Mouse (Mus musculus): Measurements from ENCODE around the gene Fgl2. TPM values are rescaled to one million over a fixed set of nuclear protein-coding genes. Genes with fewer than 3 reads are reported as not detected.
A peak's percentile ranks its signal among the peaks of the same experiment; 100 is the strongest.
"Not testable (repeated sequence)": the region's sequence is repeated elsewhere in the genome, so short reads cannot be mapped to it uniquely, and the experiment has no call there.

Fgl2 gene
- 5.6 and 6.9 TPM in 2 replicates for polyA plus RNA-seq (2015; fragmentation: Nextera tagmentation; extraction: Ambion mirVana)

GRCm38 (mm10) chr5:21372493-21373179, at the start of gene Fgl2:
TSS of gene Fgl2 (plus strand) at chr5:21372642.
- Histone ChIP-seq H3K4me3 (replicated peaks) (peak within 1 kb of the TSS; percentile 50), H3K36me3 (no peaks in the 10 kb centered on the region), H3K4me1 (peaks cover 11% of the 10 kb centered on the region), H3K4me2 (peak within 1 kb of the TSS; percentile 97), H3K27ac (replicated peaks) (peak within 1 kb of the TSS; percentile 1; the same call in 1 of the 2 replicates), H3K9ac (replicated peaks) (peak within 1 kb of the TSS; percentile 64), H3K27me3 (replicated peaks) (no peaks in the 10 kb centered on the region; the same call in 1 of the 2 replicates), H3K9me3 (replicated peaks) (no peaks in the 10 kb centered on the region)
- WGBS = 6% methylated on average over 31 of the region's 31 CpGs
- ATAC-seq (ENCODE audit: low FRiP score) = peak; percentile 93

GRCm38 (mm10) chr5:21326494-21326893, 45.9 kb upstream of the Fgl2 start:
- H3K36me3 ChIP-seq = no peaks in the 10 kb centered on the region
- H3K27ac ChIP-seq (replicated peaks) = no peak overlapping the region
- no peaks in the 10 kb centered on the region for H3K9me3 ChIP-seq (replicated peaks)
- peaks cover 8% of the 10 kb centered on the region; the same call in 1 of the 2 replicates for H3K4me1 ChIP-seq
- 60% methylated on average over 1 of the region's 1 CpGs for WGBS
- no peak overlapping the region for H3K4me3 ChIP-seq (replicated peaks)
- ATAC-seq (ENCODE audit: low FRiP score) = no peak
- H3K4me2 ChIP-seq = no peak overlapping the region
- H3K9ac ChIP-seq (replicated peaks) = no peak overlapping the region
- no peaks in the 10 kb centered on the region for H3K27me3 ChIP-seq (replicated peaks)

GRCm38 (mm10) chr5:21328560-21328959, 43.9 kb upstream of the Fgl2 start:
- H3K4me2 ChIP-seq = no peak overlapping the region
- H3K27me3 ChIP-seq (replicated peaks) = no peaks in the 10 kb centered on the region
- no peaks in the 10 kb centered on the region for H3K36me3 ChIP-seq
- no peak for ATAC-seq (ENCODE audit: low FRiP score)
- no peak overlapping the region for H3K27ac ChIP-seq (replicated peaks)
- 81% methylated on average over 1 of the region's 1 CpGs for WGBS
- H3K9me3 ChIP-seq (replicated peaks) = no peaks in the 10 kb centered on the region
- H3K9ac ChIP-seq (replicated peaks) = no peak overlapping the region
- no peak overlapping the region for H3K4me3 ChIP-seq (replicated peaks)
- H3K4me1 ChIP-seq = peaks cover 8% of the 10 kb centered on the region; the same call in 1 of the 2 replicates

- no peak for ATAC-seq (ENCODE audit: low FRiP score)
- H3K36me3 ChIP-seq = no peaks in the 10 kb centered on the region
- H3K4me3 ChIP-seq (replicated peaks) = no peak overlapping the region
- H3K9me3 ChIP-seq (replicated peaks) = no peaks in the 10 kb centered on the region
- peaks cover 8% of the 10 kb centered on the region; the same call in 1 of the 2 replicates for H3K4me1 ChIP-seq
- no peak overlapping the region for H3K9ac ChIP-seq (replicated peaks)
- H3K4me2 ChIP-seq = no peak overlapping the region
- H3K27ac ChIP-seq (replicated peaks) = 0 out of 2 replicates have a peak overlapping the region, but pooled peaks have one; percentile 23
- no peaks in the 10 kb centered on the region for H3K27me3 ChIP-seq (replicated peaks)
- WGBS = 51% methylated on average over 11 of the region's 11 CpGs
Measured at GRCm38 (mm10) chr5:21329672-21330665, 42.5 kb upstream of the Fgl2 start.

GRCm38 (mm10) chr5:21331656-21332055, 40.8 kb upstream of the Fgl2 start:
- H3K36me3 ChIP-seq = no peaks in the 10 kb centered on the region
- no peak overlapping the region for H3K27ac ChIP-seq (replicated peaks)
- no peak overlapping the region for H3K4me2 ChIP-seq
- ATAC-seq (ENCODE audit: low FRiP score) = no peak
- WGBS = 76% methylated on average over 5 of the region's 5 CpGs
- H3K27me3 ChIP-seq (replicated peaks) = no peaks in the 10 kb centered on the region
- H3K9ac ChIP-seq (replicated peaks) = no peak overlapping the region
- no peaks in the 10 kb centered on the region for H3K9me3 ChIP-seq (replicated peaks)
- H3K4me1 ChIP-seq = peaks cover 8% of the 10 kb centered on the region; the same call in 1 of the 2 replicates
- no peak overlapping the region for H3K4me3 ChIP-seq (replicated peaks)

- H3K4me1 ChIP-seq = peaks cover 8% of the 10 kb centered on the region; the same call in 1 of the 2 replicates
- no peak overlapping the region for H3K9ac ChIP-seq (replicated peaks)
- no peaks in the 10 kb centered on the region for H3K36me3 ChIP-seq
- ATAC-seq (ENCODE audit: low FRiP score) = no peak
- no peaks in the 10 kb centered on the region for H3K9me3 ChIP-seq (replicated peaks)
- H3K27ac ChIP-seq (replicated peaks) = no peak overlapping the region
- H3K4me2 ChIP-seq = no peak overlapping the region
- 86% methylated on average over 1 of the region's 1 CpGs for WGBS
- H3K27me3 ChIP-seq (replicated peaks) = no peaks in the 10 kb centered on the region
- no peak overlapping the region for H3K4me3 ChIP-seq (replicated peaks)
Measured at GRCm38 (mm10) chr5:21332119-21332518, 40.3 kb upstream of the Fgl2 start.

- H3K4me1 ChIP-seq; H3K4me2 ChIP-seq; H3K9me3 ChIP-seq (replicated peaks); H3K4me3 ChIP-seq (replicated peaks); H3K36me3 ChIP-seq; H3K27ac ChIP-seq (replicated peaks); H3K27me3 ChIP-seq (replicated peaks); H3K9ac ChIP-seq (replicated peaks); ATAC-seq (ENCODE audit: low FRiP score): not testable (repeated sequence)
Measured at GRCm38 (mm10) chr5:21342265-21342664, 30.2 kb upstream of the Fgl2 start.

- Histone ChIP-seq H3K4me1 (no peaks in the 10 kb centered on the region), H3K4me3 (replicated peaks) (no peak overlapping the region), H3K4me2 (no peak overlapping the region), H3K27me3 (replicated peaks) (no peaks in the 10 kb centered on the region), H3K9ac (replicated peaks) (no peak overlapping the region), H3K36me3 (no peaks in the 10 kb centered on the region), H3K9me3 (replicated peaks) (no peaks in the 10 kb centered on the region), H3K27ac (replicated peaks) (no peak overlapping the region)
- ATAC-seq (ENCODE audit: low FRiP score) = no peak
- WGBS = 94% methylated on average over 7 of the region's 7 CpGs
Measured at GRCm38 (mm10) chr5:21348366-21348765, 24.1 kb upstream of the Fgl2 start.

GRCm38 (mm10) chr5:21351678-21352077, 20.8 kb upstream of the Fgl2 start:
- no peak overlapping the region for H3K4me2 ChIP-seq
- H3K4me3 ChIP-seq (replicated peaks) = no peak overlapping the region
- ATAC-seq (ENCODE audit: low FRiP score) = no peak
- no peaks in the 10 kb centered on the region for H3K36me3 ChIP-seq
- no peak overlapping the region for H3K9ac ChIP-seq (replicated peaks)
- H3K9me3 ChIP-seq (replicated peaks) = no peaks in the 10 kb centered on the region
- H3K4me1 ChIP-seq = peaks cover 7% of the 10 kb centered on the region
- H3K27ac ChIP-seq (replicated peaks) = no peak overlapping the region
- no peaks in the 10 kb centered on the region for H3K27me3 ChIP-seq (replicated peaks)

GRCm38 (mm10) chr5:21358648-21359047, 13.8 kb upstream of the Fgl2 start:
- H3K27me3 ChIP-seq (replicated peaks) = no peaks in the 10 kb centered on the region
- H3K4me1 ChIP-seq = peaks cover 7% of the 10 kb centered on the region
- no peak overlapping the region for H3K27ac ChIP-seq (replicated peaks)
- no peak overlapping the region for H3K4me2 ChIP-seq
- ATAC-seq (ENCODE audit: low FRiP score) = no peak
- no peaks in the 10 kb centered on the region for H3K36me3 ChIP-seq
- no peak overlapping the region for H3K9ac ChIP-seq (replicated peaks)
- H3K4me3 ChIP-seq (replicated peaks) = no peak overlapping the region
- H3K9me3 ChIP-seq (replicated peaks) = no peaks in the 10 kb centered on the region
- WGBS = 82% methylated on average over 3 of the region's 3 CpGs

GRCm38 (mm10) chr5:21363343-21363742, 9.1 kb upstream of the Fgl2 start:
- ATAC-seq (ENCODE audit: low FRiP score) = no peak
- Histone ChIP-seq H3K4me1 (no peaks in the 10 kb centered on the region), H3K27me3 (replicated peaks) (no peaks in the 10 kb centered on the region), H3K27ac (replicated peaks) (no peak overlapping the region), H3K4me3 (replicated peaks) (no peak overlapping the region), H3K9me3 (replicated peaks) (no peaks in the 10 kb centered on the region), H3K9ac (replicated peaks) (no peak overlapping the region), H3K36me3 (no peaks in the 10 kb centered on the region), H3K4me2 (no peak overlapping the region)
- WGBS = 79% methylated on average over 3 of the region's 3 CpGs
